Mouse (Mus musculus) liver, adult (tissue): ENCODE results near the gene 0610010F05Rik.

Experiments
- GATA4 ChIP-seq: IDR thresholded peaks from 2 replicates; pipeline ENCODE4 v1.6.1; 2014; ENCODE audit warnings: mild to moderate bottlenecking, low read length; ENCODE audit not compliant: insufficient replicate concordance

0610010F05Rik gene

DNA sequence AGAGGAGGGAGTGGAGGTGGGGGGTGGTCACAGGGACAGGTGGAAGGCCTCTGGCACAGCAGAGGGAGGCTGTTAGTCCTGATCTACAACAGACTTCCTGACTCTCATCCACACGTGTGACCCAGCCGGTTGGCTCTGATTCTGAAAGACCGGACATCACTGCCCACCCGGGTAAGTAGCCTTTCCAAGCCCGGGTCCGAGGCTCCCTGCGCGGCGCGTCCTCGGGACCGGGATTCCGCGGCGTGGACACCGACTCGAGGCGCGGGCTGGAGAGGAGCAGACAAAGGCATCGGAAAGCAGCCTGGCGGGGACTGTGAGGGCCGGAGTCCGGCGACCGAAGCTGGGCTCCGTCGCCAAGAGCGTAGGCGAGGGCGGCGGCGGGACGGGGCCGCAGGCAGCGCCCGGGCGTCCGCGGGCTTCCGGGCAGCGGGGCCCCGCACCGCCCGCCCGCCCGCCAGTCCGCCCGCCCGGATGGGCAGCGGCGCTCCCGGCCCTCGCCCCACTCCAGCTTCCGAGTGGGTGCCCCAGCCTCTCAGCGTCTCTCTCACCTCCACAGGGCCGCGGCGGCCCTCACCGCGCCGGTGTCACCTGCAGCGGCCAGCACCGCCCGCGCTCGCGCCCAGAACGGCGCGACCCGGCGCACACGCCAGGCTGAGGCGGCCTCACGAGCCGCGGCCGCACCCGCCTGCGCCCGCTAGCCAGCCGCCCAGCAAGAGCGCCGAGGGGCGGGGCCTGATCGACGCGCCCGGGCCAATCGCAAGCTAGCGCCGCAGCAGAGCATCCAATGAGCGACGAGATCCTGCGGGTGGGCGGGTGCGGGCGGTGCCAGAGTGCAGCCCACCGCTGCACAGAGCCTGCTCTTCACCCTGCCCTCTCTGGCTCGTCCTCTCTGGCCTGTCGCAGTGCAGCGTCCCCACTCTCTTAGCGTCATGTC lies at the start of gene 0610010F05Rik:
0610010F05Rik (minus strand) TSS at position 695 of the 934 bp plus-strand sequence.
- no peak for TF ChIP-seq GATA4

DNA sequence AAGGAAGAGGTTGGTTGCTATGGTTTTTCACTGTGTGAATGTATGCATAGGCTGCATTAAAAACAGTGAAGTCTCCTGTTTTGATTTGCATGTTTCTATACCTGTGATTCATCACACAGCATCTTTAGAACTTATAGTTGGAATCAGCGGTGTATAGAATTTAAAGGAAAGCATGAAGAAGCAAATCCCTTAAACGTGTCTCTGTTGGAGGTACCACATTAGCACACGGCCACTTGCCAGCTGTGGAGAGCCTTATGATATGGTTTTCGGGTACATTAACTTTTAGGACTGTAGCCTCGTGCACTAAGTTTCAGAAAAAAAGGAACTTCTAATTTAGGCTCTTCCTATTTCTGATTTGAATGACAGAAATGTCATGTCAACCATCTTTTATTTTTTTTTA lies 49.1 kb upstream of the 0610010F05Rik start:
- TF ChIP-seq GATA4, result no peak

DNA sequence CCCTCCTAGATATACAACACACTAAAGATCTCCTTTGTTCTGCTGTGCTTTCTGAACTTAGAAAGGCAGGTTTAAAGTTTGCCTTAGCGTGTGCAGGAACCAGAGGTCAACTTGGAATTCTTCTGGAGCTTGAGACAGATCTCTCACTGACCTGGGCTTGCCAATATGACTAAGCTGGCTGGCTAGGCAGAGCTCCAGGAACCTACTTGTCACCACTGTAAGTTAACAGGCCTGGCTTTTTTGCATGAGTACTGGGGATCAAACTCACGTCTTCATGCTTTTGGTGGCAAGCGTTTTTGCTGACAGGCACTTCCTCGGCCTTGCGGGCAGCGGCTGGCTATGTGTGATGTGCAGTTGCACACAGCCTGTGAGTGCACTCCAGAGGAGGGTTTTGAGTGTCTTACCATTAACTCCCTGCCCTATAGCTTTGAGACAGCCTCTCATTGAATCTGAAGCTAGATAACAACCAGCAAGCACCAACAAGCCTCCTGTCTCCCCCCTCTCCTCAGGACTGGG lies 47.1 kb upstream of the 0610010F05Rik start:
- no peak for TF ChIP-seq GATA4

DNA sequence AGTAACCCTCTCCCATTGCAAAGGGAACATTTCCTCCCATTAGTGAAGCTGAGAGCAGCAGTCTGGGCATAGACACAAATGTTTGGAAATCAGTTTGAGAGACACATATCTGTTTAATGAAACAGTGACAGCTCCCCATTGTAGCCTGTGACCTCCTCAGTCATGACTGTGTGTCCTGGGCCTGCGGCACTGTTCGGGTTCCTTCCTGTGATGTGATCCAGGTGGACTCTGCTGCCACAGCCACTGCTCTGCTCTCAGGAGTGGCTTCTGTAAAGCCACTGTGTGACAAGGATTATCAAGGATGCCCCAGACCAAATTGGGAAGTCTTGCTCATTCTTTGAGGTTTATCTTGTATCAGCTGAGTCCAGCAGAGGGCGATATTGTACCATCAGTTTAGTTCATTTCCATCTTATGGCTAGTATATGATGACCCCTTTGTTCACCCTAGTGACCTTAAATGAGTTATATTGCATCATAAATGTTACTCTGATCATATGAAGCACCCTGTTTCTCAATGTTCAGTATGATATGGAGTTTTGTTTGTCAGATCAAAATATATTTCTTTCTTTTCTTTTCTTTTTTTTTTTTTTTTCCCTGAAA lies 45.7 kb upstream of the 0610010F05Rik start:
- no peak for TF ChIP-seq GATA4

DNA sequence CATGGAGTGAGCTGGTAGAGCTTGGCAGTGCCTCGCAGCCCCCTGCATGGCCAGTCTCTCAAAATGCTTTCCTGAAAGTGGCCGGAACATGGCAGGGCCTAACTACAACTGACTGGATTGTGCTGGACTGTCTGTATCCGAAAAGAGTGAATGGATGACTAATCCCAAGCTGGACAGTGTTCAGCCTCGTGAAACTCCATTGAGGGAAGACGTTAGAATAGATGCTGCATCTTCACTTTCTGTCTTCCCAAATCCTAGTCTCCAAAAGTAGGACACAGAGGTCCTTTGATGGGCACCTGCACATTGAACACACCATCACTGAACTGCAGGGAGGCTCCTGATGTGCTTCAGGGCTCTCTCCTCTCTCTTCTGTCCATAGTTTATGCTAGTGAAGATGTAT lies 42.7 kb upstream of the 0610010F05Rik start:
- TF ChIP-seq GATA4, result no peak

DNA sequence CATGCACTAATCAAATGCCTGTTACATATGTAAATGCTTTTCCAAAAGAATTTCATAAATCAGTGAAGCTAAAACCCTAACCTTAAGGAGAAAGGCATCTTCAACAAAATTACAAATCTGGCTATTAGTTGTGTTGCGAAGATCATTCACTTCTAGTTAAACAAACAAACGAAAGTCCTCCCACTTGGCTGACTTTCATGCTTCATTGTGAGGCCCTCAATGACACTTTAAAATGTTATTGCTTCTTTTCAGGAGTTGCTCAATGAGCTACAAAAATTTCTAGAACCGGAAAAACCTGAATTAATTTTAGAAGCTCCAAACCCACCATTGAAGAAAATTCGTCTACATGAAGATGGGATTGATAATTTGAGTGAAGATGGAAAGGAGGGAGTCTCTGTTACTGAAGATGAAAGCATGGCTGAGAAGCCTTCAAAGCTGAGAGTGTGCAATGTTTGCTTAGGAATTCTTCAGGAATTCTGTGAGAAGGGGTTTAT lies 38.9 kb upstream of the 0610010F05Rik start:
- no peak for TF ChIP-seq GATA4

DNA sequence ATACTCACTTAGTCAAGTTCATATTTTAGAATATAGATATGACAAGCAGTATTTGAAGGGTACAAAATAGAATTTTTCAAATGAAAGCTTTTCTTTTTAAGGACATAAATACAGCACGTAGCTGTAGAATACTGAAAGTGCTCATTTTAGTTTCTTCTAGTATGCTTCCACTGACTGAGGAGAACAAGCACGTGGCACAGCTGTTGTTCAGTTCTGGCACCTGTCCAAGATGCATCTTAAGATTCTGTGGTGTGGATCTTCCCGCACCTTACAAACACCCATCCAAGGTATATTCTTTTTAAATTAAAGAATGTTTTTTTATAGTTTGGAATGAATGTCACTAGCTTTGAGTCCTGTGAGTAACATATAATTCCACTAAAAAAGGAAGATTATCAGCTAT lies 33.7 kb upstream of the 0610010F05Rik start:
- no peak for TF ChIP-seq GATA4

DNA sequence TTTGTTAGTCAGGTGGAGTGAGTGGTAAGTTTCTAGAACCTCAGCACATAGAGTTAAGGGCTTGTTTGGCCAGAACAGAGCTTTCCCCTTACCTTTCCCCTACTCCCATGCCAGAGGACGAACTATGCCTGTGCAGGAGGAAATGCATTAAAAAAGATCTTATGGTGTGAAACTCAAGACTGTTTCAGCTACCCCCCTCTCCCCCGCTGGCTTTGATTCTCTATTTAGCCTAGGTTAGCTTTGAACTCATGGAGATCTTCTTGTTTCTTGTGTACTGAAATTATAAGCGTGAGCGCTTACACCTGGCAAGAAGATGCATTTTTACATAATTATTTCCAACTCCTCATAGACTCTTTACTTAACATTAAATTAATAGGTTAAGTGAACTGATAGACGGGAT lies 33.1 kb upstream of the 0610010F05Rik start:
- no peak for TF ChIP-seq GATA4

DNA sequence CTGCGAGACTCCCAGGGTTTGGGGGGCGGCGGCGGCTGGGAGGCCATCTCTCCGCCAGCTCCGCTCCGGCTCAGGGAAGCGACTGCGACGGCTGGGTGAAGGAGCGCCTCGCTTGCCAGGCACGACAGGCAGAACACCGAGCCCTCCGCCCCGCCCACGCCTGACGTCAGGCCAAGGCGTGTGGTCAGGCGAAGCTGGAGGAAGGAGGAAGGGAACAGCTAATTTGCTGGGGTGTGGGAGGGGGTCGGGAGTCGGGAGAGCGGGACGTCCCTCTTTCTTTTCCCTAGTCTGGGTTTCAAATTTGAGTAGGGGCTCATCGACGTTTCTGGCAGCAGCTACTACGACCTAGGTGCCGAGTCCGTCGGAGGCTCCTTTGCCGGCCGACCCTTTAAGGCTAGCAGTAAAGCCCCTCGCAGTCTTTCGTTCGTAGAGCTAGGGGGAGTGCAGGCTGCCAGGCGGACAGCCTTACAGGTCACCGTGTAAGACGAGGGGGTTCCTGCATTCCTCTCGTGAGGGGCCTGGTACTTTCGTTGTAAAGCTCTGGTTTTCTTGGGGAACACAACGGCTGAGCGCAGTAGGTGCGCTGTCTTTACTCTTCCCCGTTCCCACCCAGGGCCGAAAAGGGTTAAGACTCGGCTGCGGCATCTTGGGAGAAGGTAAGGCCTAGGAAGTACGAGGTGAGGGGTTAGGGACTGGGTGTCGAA lies 32.5 kb upstream of the 0610010F05Rik start, which contains the start of gene Pex13:
Pex13 (minus strand) TSS at position 162 of the 704 bp plus-strand sequence.
- TF ChIP-seq GATA4, result no peak

DNA sequence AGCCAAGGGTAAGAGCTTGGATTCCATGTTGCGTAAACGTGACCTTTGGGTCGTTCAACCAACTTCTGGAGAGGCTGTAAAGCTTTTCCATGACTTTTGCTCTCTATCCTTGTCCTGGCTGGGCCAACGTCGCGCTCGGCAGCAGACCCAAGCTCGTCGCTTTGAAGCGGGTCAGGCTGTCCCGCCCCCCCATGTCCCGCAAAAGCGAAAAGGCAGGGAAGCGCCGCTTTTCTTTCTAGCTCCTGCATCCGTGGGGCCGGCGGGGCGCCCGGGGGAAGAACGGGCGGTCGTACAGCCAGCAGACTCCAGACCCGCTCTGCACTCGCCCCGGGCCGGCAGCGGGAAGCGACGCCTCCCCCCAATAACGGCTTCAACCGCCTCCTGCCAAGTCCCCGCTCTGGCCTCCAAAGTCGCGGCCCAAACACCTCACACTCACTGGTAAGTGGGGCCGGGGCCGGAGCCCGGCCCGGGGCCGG lies 31.9 kb upstream of the 0610010F05Rik start, which contains the start of gene Pus10:
Pus10 (plus strand) TSS at position 364 of the 476 bp plus-strand sequence.
- no peak for TF ChIP-seq GATA4

DNA sequence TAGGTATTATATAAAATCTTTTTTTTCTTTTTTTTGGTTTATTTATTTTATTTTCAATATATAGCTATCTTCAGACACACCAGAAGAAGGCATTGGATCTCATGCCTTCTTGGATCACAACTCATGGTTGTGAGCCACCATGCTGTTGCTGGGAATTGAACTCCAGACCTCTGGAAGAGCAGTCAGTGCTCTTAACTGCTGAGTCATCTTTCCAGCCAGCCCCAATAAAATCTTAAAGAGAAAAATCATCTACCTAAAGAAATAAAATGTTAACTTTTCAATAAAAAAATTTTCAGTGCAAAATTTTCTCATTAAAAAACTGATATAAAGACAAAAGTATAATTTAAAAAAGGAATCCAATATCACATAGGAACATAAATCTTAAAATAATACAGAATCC lies 30.8 kb upstream of the 0610010F05Rik start:
- no peak for TF ChIP-seq GATA4

DNA sequence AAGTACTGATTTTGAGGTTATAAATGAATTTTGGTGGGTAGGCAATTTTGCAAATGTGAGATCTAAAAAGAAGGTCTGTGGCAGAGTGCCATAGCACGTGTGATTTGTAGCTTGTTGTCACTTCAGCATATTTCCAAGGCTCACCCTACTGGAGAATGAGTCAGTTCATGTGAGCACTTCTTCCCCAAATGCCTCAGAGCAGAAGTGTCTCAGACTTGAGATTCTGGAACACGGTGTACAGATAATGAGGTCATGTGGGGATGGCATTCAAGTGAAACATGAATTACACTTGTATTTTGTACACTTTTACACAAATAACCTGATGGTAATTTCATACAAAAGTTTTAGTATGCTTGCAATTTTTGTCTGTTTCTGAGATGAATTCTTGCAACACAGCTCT lies 24.4 kb upstream of the 0610010F05Rik start:
- no peak for TF ChIP-seq GATA4

DNA sequence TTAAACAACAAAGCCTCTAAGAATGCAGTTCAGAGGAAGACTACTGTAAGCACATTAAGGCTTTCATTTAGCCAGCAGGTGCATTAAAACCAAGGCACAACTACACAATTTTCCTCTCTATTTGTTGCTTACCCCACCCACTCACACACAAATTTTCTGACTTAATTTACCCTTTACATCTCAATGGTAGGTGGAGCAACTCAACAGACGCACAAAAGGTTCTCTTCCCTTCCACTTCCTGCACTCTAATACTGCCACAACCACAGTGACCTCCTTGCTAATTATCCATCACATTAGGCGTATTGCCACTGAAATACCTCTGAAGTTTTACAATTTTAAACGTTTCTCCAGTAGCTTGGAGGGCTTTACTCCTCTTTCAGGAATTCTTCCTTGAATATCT lies 20.2 kb upstream of the 0610010F05Rik start:
- TF ChIP-seq GATA4, result no peak

DNA sequence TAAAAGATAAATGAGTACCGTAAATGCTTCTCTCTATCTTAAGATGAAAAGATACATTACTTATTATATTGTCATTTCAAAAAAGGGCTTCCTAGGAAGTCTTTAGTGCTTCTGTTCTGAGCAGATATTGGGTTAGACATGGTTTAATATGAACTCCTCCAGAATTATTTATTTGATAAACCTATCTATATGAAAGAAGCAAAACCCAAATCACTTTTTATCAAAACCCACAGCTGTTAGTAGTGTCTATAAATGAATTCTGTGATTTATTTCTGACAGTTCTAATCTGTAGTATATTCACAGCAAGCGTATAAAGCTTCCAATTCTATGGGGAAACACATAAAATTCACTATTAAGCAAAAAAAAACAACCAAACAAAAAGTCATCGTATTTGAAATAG lies 14.4 kb upstream of the 0610010F05Rik start:
- TF ChIP-seq GATA4, result no peak

DNA sequence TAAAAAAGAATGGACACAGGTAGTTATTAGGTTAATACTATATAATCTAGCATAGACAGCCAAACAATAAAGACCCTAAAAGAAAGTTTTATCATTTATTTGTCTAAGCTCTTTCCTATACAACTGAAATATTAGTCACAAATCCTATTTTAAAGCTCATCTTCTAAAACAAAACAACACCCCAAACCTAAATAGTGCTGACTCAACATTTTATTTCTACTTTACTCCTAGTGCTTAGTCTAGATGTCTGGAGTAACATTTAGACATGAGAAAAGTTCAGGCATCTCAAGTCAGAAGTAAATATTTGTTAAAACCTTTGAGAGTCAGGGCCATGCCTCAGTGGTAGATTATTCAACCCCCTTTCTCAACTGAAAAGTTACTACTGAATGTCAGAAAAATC lies 14.0 kb upstream of the 0610010F05Rik start:
- TF ChIP-seq GATA4, result no peak

DNA sequence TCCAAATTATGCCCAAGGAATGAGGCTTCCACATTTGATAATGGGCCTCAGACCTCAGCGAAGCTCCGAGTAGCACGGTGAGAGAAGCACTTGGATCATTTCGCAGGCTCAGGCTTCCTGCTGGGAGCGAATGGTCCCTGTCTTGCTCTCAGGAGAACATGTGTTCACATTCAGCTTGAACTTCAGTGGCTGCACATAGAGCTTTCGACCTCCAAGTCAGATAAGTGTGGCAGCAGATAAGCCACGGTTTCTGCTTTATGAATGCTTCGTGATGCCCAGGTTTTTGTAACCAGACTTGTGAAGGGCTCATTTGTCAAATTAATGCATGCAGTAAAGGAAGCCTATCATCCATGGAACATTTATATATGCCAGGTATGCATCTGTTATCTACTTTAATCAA lies 1.1 kb upstream of the 0610010F05Rik start:
- TF ChIP-seq GATA4, result no peak

DNA sequence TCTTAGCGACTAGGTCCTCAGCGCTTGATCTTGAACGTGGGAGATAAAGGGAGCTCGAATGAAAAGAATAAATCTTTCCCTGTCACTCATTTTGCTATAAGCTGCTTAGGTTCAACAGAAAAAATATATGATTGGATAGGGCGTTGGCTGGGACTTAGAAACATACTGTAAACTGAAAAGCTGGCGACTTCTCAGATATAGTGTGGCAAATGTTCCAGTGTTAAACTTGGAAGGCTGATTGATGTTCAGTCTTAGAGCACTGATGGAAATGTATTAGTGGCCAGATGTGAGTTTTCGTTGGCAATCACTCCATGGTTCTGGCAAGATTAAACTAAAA lies 408 bp upstream of the 0610010F05Rik start:
- TF ChIP-seq GATA4, result no peak
